Mouse (Mus musculus): ENCODE measurements at regions not wholly inside any gene's neighbourhood (a gene's known extent, or its start where the extent isn't known, plus 50 kb on each side); places are given as distances from the start of the nearest gene placed in this dataset.

DNA sequence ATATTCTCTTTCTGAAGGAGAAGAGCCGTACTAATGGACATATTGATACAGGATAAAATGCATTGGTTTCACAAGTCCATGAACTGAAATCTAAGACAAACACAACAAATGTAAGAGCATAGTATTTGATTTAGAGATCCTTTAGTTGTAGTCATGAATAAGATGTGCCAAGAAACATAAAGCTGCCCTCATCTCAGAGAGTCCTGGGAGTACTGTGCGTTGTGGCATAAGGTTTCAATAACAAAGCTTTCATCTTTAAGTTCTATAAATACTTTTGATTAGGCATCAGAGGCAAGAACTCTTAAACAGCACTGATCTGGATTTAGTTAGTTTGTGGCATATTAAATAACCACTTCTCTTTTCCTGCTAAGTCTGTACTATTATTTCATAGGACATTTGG is 452.6 kb downstream of the Poteg start:
- TF ChIP-seq CHD1 (IDR thresholded peaks at IDR 0.05; ENCODE audit: low read depth, low read length) (no peak), MYC (IDR thresholded peaks at IDR 0.05; ENCODE audit: low read depth, low read length) (no peak), MAX (IDR thresholded peaks at IDR 0.05; ENCODE audit: low read length) (no peak)
- no peaks in the 10 kb centered on the region for H3K79me2 ChIP-seq (replicated peaks; ENCODE audit: control insufficient read depth, extremely low read depth, insufficient read depth, poor library complexity, severe bottlenecking)
- no peak overlapping the region for H3K4me3 ChIP-seq (replicated peaks in 1 of 3; ENCODE audit: low read depth in 2 of 3, low read length in 2 of 3, poor library complexity in 1 of 3)
- H3K4me2 ChIP-seq (ENCODE audit: insufficient read depth, low read depth, poor library complexity, severe bottlenecking) = no peak overlapping the region
- in situ Hi-C loops (cut with MboI; ENCODE audit: low pct_ligation_motif_present, low pct_unique_long_range_greater_than_20kb, low sequenced_read_pairs) = no loop called here
- no peak for DNase-seq (ENCODE audit: extremely low read depth)
- dilution Hi-C loops (cut with MboI; ENCODE audit: extremely low pct_ligation_motif_present, extremely low pct_unique_long_range_greater_than_20kb, low sequenced_read_pairs) = no loop called here
- no peaks in the 10 kb centered on the region for H3K36me3 ChIP-seq (replicated peaks in 1 of 2; ENCODE audit: control insufficient read depth in 1 of 2, insufficient read depth in 1 of 2, low read length in 1 of 2)
- no peaks in the 10 kb centered on the region for H3K4me1 ChIP-seq (ENCODE audit: control insufficient read depth in 1 of 2, insufficient read depth in 2 of 2)
- no peaks in the 10 kb centered on the region for H3K27me3 ChIP-seq (replicated peaks)
- H3K9me3 ChIP-seq (replicated peaks; ENCODE audit: low read length) = peaks cover 34% of the 10 kb centered on the region
- H3K27ac ChIP-seq (ENCODE audit: insufficient read depth, low read depth) = no peak overlapping the region
- no peak overlapping the region for H3K9ac ChIP-seq (ENCODE audit: insufficient read depth, low read depth)

- DNase-seq (ENCODE audit: extremely low read depth) = no peak
- Histone ChIP-seq H3K27ac (ENCODE audit: insufficient read depth, low read depth) (no peak overlapping the region), H3K4me2 (ENCODE audit: insufficient read depth, low read depth, poor library complexity, severe bottlenecking) (no peak overlapping the region), H3K9me3 (replicated peaks; ENCODE audit: low read length) (peaks cover 28% of the 10 kb centered on the region), H3K36me3 (replicated peaks in 1 of 2; ENCODE audit: control insufficient read depth in 1 of 2, insufficient read depth in 1 of 2, low read length in 1 of 2) (no peaks in the 10 kb centered on the region), H3K4me3 (replicated peaks in 1 of 3; ENCODE audit: low read depth in 2 of 3, low read length in 2 of 3, poor library complexity in 1 of 3) (no peak overlapping the region), H3K79me2 (replicated peaks; ENCODE audit: control insufficient read depth, extremely low read depth, insufficient read depth, poor library complexity, severe bottlenecking) (no peaks in the 10 kb centered on the region), H3K9ac (ENCODE audit: insufficient read depth, low read depth) (no peak overlapping the region), H3K4me1 (ENCODE audit: control insufficient read depth in 1 of 2, insufficient read depth in 2 of 2) (no peaks in the 10 kb centered on the region), H3K27me3 (replicated peaks) (no peaks in the 10 kb centered on the region)
- dilution Hi-C loops (cut with MboI; ENCODE audit: extremely low pct_ligation_motif_present, extremely low pct_unique_long_range_greater_than_20kb, low sequenced_read_pairs) (no loop called here), in situ Hi-C loops (cut with MboI; ENCODE audit: low pct_ligation_motif_present, low pct_unique_long_range_greater_than_20kb, low sequenced_read_pairs) (no loop called here)
- no peak for TF ChIP-seq TBP (conservative IDR thresholded peaks at IDR 0.05; ENCODE audit: low read depth, low read length)
- no peak for TF ChIP-seq MXI1 (IDR thresholded peaks at IDR 0.05; ENCODE audit: low read depth, low read length)
- TF ChIP-seq SMC3 (IDR thresholded peaks at IDR 0.05; ENCODE audit: low read depth, low read length) = no peak
Measured at GRCm38 (mm10) chr8:27903796-27904195, 456.3 kb downstream of the Poteg start.

DNA sequence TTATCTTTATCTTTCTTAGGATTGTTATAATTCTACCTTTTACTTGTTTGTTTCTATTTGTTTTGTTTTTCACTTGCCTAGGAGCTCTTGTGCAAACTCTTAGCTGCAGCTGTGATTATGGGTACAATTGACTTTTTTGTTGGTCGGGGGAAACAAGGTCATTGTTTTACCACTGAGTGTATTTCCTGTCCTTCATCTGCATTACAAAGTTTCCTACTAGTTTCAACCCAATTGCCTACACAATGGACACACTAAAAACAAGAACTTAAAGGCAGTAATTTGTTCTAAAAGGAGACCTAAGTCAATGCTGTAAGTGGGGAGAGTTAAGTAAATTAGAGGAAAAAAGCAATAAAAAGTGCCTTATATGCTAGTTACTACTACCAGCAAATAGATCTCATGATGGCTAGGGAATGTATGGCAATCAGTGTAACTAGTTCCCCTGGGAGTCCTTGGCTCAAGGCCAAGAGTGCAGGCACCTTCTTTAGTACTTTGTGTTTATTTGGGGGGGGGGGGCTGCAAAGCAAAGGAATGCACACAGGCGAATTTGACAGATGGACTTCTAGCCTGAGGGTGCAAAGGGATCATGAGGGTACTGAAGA is 462.0 kb downstream of the Poteg start:
- H3K79me2 ChIP-seq (replicated peaks; ENCODE audit: control insufficient read depth, extremely low read depth, insufficient read depth, poor library complexity, severe bottlenecking) = no peaks in the 10 kb centered on the region
- H3K4me3 ChIP-seq (replicated peaks in 1 of 3; ENCODE audit: low read depth in 2 of 3, low read length in 2 of 3, poor library complexity in 1 of 3) = no peak overlapping the region
- H3K27me3 ChIP-seq (replicated peaks) = no peaks in the 10 kb centered on the region
- no peak for DNase-seq (ENCODE audit: extremely low read depth)
- in situ Hi-C loops (cut with MboI; ENCODE audit: low pct_ligation_motif_present, low pct_unique_long_range_greater_than_20kb, low sequenced_read_pairs) (no loop called here), dilution Hi-C loops (cut with MboI; ENCODE audit: extremely low pct_ligation_motif_present, extremely low pct_unique_long_range_greater_than_20kb, low sequenced_read_pairs) (no loop called here)
- no peaks in the 10 kb centered on the region for H3K4me1 ChIP-seq (ENCODE audit: control insufficient read depth in 1 of 2, insufficient read depth in 2 of 2)
- no peaks in the 10 kb centered on the region for H3K36me3 ChIP-seq (replicated peaks in 1 of 2; ENCODE audit: control insufficient read depth in 1 of 2, insufficient read depth in 1 of 2, low read length in 1 of 2)
- H3K4me2 ChIP-seq (ENCODE audit: insufficient read depth, low read depth, poor library complexity, severe bottlenecking) = no peak overlapping the region
- no peak for TF ChIP-seq EP300 (IDR thresholded peaks at IDR 0.05; ENCODE audit: low read length)
- no peak for TF ChIP-seq BHLHE40 (IDR thresholded peaks at IDR 0.05; ENCODE audit: low read depth, low read length)
- TF ChIP-seq NELFE (IDR thresholded peaks at IDR 0.05; ENCODE audit: low read depth, low read length) = no peak
- TF ChIP-seq NRF1 (IDR thresholded peaks at IDR 0.05; ENCODE audit: low read depth, low read length) = no peak
- no peak for TF ChIP-seq RAD21 (IDR thresholded peaks at IDR 0.05; ENCODE audit: low read depth, low read length)
- TF ChIP-seq CTCF (conservative IDR thresholded peaks at IDR 0.05 in 1 of 2, IDR thresholded peaks at IDR 0.05 in 1 of 2; ENCODE audit: low read depth in 2 of 2, low read length in 2 of 2) = no peak
- TF ChIP-seq ZC3H11A (IDR thresholded peaks at IDR 0.05; ENCODE audit: low read depth, low read length) = no peak
- no peak for TF ChIP-seq HCFC1 (IDR thresholded peaks at IDR 0.05; ENCODE audit: low read depth, low read length)
- TF ChIP-seq USF2 (conservative IDR thresholded peaks at IDR 0.05; ENCODE audit: low read depth, low read length) = no peak
- no peak for TF ChIP-seq POLR2A (IDR thresholded peaks at IDR 0.05; ENCODE audit: low read depth, low read length)
- no peak for TF ChIP-seq GABPA (IDR thresholded peaks at IDR 0.05; ENCODE audit: insufficient replicate concordance, low read depth, low read length)
- TF ChIP-seq IRF4 (IDR thresholded peaks at IDR 0.05; ENCODE audit: low read depth, low read length) = no peak
- no peak for TF ChIP-seq MYC (IDR thresholded peaks at IDR 0.05; ENCODE audit: low read depth, low read length)
- no peak for TF ChIP-seq MAFK (IDR thresholded peaks at IDR 0.05; ENCODE audit: insufficient replicate concordance, low read length)
- no peak for TF ChIP-seq ZKSCAN1 (IDR thresholded peaks at IDR 0.05; ENCODE audit: borderline replicate concordance, low read depth, low read length)
- no peak for TF ChIP-seq MXI1 (IDR thresholded peaks at IDR 0.05; ENCODE audit: low read depth, low read length)
- no peak for TF ChIP-seq ETS1 (conservative IDR thresholded peaks at IDR 0.05; ENCODE audit: low read depth, low read length)
- no peak for TF ChIP-seq PAX5 (IDR thresholded peaks at IDR 0.05; ENCODE audit: low read length)
- TF ChIP-seq E2F4 (IDR thresholded peaks at IDR 0.05; ENCODE audit: insufficient replicate concordance, low read depth, low read length) = no peak
- H3K27ac ChIP-seq (ENCODE audit: insufficient read depth, low read depth) = no peak overlapping the region
- H3K9ac ChIP-seq (ENCODE audit: insufficient read depth, low read depth) = no peak overlapping the region
- H3K9me3 ChIP-seq (replicated peaks; ENCODE audit: low read length) = peaks cover 25% of the 10 kb centered on the region
